Mouse (Mus musculus): ENCODE measurements around the gene Galns. TPM values are rescaled to one million over a fixed set of nuclear protein-coding genes. Genes with fewer than 3 reads are reported as not detected.
"Not testable (repeated sequence)": the region's sequence is repeated elsewhere in the genome, so short reads cannot be mapped to it uniquely, and the experiment has no call there.

Gene Galns
- polyA plus RNA-seq, 3 experiments from 2014 or later: 8.3 to 11.6 (median 10.6) TPM

DNA sequence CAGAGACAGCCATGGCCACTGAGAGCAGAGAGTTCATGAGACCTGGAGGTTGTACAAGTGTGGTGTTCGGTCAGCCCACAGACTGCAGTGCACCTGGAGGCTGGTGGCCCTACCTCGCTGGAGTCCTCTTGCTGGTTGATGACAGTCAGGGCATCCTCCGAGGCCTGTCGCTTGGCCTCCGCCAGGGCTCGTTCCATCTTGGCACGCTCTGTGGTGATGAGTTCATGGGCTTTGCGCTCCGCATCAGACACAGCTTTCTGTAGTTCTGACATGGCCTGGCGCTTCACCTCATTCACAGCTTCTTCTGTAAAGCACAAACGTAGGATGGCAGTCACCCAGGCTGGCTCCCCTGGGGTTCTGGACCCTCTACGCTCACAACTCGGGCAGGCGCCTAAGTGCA is 21.9 kb upstream of the Galns start:
- no peak for ATAC-seq

DNA sequence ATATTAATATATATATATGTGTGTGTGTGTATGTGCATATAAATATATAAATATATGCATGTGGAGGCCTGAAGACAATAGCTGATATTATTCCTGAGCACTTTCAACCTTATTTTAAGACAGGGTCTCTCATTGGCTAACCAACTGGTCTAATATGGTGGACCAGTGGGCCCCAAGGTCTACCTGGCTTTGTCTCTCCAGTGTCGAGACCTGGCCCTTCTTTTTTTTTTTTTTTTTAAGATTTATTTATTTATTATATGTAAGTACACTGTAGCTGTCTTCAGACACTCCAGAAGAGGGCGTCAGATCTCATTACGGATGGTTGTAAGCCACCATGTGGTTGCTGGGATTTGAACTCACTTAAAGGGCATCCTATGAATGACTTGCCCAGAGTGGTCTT is 20.9 kb upstream of the Galns start:
- ATAC-seq: not testable (repeated sequence)

DNA sequence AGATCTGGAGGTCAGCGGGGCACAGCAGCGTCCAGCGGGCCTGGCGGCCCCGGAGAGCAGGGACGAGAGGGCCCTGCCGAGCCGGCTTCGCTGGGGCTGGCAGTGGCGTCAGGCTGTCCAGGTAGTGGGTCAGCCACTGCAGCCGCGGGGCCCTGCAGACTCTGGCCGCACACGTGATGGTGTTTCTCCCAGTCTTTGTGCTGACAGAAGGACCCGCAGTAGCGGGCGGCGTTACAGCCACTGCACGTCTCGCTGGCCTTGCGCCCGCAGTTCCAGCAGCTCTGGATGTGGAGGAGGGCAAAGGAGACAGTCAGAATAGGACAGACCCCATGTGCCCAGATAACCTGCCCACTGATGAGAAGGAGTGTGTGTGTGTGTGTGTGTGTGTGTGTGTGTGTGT is 19.4 kb upstream of the Galns start:
- ATAC-seq: no peak

DNA sequence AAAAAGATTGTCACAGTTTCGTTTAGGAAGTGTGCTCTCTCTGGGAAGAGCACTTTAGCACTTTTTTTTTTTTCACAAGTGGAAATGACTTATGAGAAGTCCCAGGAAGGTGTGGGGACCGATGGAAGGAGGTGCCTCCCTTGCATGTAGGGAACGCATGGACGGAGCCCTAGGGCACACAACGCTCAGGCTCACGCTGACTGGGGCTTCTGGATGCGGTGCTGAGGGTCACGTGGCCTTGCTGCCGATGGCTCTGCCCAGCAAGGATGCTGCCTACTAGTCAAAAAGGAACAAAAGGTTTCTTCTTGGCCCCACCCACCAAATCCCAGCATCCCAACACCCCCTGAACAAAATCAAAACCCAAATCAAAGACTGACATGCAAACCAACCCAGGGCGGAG is 18.1 kb upstream of the Galns start:
- no peak for ATAC-seq

DNA sequence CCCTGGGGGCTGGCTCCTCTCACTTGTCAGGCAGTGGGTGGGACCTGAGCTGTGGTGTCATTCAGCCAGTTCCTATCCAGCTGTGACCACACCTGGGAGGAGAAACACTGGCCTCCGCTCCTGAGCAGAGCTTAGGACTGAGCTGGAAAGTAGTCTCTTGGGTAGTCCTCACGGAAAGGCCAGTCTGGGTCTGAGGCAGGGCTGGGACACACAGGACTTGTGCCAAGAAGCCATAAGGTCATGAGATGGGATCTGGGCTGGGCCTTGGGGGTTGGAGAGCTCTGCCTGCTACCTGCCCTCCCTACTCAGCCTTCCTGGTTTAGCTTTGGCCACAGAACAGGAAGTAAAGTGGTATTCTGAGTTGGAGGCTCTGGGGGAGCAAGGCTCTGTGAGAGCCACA is 15.6 kb upstream of the Galns start:
- ATAC-seq: no peak

DNA sequence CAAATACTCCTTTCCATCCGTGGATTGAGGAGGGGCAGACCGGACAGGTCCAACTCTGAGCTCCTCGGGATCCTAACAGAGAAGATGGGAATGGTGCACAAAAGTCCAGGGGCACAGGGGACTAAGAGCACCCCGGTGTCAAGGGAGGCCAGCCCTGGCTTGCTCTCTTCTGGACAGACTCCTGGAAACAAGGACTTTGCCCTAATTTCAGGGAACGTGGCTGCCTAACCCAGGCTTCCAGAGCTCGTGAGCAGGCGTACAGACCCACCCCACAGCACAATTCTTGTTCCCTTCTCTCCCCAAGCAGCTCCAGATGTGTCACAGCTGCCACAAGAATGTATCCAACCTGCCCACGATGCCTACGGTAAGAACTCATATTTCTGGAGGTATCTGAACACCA is 14.5 kb upstream of the Galns start:
- no peak for ATAC-seq

DNA sequence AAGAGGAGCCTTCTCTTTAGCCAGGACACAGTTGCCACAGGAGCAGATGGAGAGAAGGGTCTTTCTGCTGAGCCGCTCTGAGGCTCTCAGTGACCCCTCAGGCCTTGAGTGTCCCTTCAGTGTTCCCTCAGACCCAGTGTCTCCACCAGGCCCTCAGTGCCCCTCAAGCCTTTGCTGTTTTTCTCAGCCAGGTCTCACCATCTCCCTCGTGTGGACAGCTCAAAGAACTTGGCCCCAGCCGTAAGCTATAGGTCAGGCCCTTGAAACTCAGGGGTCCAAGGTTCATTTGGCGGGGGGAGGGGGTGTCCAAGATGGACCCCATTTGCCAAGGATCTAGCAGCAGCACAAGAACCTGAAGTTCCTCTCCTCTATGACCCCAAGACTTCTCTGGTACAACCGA is 13.4 kb upstream of the Galns start:
- ATAC-seq: no peak

DNA sequence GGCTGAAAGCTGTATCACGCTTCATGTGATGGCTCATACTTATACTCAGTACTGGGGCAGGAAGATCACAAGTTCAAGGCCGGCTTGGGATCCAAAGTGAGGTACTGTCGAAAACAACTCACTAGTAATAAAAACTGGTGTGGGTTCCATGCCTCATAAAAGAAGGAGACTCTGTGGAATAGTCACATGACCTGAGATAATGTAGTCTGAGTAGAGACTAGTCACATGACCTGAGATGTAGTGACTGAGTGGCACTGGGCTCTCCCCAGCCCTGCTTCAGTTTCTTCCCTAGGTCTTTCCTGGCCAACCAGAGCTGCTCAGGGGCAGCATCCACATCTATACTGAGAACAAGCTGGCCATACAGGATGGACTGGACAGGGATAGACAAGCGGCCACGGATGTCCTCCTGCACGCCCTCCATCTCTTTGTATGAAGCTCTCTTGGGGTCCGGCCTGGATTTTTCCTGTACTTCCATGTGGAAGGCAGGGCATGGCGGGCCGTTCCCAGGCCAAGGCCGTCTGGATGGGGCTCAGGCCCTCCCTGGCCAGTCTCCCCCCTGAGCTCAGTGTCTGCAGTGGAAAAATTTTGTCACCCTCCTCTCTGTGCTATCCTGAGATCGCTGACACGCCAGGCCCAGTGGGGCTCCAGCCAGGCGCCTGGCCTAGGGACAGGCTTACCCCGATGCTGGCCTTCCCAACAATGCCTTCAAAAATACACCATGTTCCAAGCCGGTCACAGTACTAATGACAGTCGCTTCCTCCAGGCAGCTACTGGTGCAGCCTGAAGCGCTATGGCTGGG is 12.8 kb upstream of the Galns start:
- no peak for ATAC-seq

DNA sequence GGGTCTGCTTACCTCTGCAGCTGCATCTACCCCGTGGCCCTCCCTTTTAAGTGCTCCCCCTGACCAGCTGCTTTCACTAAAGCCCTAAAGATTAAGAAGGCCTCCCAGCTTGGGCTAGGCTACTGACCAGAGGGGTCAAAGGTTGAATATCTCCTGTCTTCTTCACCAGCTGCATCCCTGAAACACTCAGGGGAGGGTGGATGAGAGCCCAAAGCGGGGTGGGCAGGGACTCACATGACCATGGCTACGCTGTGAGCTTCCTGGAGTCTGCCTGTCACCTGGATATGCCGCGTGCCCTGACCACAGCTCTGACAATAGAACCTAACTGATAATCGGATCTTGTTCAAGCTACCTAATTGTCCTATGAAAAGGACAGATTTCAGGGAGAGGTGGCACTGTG is 11.5 kb upstream of the Galns start, which contains the start of gene Pabpn1l:
Gene Pabpn1l, minus strand, starts transcription at position 13 of the 400 bp plus-strand sequence.
- no peak for ATAC-seq

DNA sequence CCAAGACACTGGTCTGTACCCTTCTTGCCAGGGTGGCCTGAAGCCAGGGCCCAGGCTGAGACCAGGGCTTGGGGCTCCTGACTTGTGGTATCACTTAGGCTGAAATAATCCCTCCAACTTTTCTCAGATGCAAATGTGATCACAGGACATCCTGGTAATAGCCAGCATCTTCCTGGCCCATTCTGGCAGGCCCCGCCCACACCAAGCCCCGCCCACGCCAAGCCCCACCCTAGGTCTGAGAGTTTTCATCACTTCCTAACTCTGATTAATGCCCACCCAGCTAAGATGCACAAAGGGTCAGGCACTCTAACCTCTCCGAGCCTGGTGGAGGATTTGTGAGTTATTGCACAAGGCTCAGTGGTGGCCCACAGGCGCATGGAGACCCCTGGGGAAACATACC is 9.2 kb upstream of the Galns start:
- ATAC-seq: no peak

DNA sequence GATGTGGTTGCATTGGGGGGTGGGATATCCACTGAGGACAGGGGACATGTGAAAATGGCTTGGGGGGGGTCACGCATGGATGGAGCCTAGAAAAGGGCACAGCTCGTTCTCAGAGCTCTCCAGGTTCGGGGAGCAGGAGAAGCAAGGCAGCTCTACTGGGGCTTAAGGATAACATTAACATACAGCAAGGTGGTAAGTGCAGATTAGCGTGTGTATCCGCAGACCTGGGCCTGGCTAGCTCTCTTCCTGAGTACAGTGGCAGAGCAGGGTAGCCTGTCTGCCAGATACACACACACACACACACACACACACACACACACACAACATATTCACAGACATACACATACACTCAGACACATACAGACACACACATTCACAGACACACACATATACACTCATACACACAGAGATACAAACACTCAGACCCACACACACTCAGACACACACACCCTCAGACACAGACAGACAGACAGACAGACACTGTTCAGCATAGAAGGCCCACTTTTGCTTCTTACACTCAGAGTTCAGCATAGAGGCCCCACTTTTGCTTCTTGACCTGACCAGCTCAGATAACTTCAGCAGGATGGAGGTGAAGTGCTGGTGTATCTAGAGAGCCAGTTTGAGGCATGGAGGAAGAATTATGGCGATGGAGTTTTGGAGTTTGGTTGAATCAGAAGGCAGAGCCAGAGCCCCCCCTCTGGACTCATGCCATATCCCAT is 7.6 kb upstream of the Galns start:
- ATAC-seq: no peak

DNA sequence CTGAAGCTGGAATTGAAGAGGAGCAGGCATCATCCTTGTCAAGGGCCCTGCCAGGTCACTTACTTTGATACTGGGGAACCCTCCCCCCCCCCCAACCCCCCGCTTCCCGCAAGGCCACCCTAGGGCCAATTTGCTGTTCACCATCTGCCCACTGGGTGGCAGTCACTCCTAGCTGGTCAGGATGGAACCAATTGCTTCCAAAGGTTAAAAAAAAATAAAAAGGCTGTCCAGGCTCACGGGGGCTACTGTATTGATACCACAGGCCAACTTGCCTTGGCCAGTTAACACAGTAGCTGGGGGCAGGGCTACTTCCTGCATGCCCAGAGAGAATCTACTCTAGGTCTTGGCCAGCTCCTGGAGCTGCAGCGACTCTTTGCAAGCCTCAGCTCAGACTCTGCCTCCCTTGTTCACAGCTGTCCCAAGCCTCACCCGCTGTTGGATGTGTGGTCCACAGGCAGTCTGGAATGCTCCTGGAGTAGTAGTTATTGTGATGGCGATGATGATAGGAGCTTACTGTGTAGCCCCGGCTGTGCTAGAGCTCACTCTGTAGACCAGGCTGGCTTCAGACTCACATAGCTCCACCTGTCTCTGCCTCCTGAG is 6.8 kb upstream of the Galns start:
- peak; percentile 58 for ATAC-seq

DNA sequence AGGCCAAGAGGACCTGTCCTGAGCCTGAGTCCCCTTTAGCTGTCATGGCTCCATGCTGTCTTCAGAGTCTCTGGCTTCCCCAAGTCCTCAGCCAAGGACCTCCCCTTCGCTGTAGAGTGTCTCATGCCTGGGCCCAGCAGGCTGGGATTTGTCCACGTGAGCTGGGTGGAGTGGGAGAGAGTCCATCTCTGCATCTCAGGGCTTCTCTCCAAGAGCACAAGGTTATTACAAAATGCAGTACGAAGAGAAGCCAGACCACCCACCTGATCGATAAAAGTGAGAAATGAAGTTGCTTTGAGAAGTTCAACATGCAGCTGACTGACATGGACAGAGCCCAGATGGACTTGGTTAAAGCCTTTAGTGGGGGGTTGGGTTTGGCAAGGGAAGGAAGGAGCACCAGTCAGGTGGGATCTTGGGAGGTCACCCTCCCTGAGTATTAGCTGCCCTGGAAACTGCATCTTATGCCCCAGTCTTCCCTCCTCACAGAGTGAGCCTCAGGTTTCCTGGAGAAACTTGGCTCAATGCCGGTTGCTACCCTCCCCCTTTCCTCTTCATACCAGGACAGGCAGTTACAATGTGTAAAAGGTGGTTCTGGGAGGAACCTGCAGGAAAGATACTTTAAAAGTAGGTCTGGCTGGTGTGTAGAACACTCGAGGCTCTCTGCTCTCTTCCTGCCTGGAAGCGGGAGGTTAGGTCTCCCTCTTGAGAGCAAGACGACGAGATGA is 5.1 kb upstream of the Galns start:
- ATAC-seq: no peak

DNA sequence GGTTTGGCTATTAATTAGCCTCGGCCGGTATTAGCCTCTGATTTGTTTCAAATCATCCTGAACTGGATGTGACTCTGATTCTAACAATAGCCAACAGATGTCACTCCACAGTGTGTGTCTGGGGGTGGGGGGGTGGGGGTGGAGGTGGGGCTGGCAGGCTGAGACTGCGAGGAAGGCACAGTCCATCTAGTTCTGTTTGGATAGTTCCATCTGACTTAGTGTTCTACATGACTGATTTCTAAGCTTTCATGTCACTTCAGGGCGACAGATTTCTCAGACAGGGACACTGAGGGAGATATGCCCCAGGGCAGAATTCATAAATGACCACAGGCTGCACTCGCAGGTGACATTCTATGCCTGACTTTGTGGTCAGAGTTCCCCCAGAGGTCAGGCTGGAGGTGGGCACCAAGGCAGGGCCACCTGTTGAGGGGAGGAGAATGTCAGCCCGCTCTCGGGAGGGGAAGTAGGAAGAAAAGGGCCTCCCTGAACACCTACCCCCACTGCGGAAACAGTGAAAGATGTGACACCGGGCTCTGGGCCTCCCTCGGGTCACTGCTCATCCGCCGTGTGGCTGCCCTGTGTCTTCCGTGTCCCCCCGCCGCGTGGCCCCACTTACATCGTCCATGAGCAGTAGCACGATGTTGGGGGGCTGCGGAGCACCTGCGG is 518 bp downstream of the Galns start:
- peak; percentile 26 for ATAC-seq

DNA sequence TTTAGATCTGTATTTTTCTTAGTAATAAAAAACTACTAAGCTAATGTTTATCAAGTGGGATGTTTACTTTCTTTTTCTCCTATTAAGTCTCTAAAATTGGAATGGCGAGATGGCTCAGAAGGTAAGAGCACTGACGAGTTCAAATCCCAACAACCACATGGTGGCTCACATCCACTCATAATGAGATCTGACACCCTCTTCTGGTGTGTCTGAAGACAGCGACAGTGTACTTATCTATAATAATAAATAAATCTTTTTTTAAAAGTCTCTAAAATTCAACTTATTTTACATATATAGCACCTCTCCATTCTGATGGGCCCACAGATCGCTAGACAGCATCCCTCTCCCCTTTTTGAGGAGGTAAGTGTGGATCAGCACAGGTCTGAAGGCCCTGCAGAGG is 1.1 kb downstream of the Galns start:
- ATAC-seq: no peak

DNA sequence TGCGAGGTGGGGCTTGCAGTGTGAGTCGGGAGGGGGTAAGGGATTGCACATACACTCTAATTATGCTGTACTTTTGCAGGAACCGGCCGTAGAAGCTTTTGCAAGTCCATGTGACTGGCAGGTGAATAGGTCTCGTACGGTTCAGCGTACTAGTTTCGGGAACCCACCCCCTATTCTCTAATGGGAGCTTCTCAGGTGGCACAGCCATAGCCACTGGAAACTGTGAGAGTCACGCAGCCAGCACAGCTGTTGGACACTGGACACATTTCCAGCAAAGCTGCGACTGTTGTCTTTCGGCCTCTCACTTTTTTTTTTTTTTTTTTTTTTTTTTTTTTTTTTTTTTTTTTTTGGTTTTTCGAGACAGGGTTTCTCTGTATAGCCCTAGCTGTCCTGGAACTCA is 4.5 kb downstream of the Galns start:
- ATAC-seq: no peak

DNA sequence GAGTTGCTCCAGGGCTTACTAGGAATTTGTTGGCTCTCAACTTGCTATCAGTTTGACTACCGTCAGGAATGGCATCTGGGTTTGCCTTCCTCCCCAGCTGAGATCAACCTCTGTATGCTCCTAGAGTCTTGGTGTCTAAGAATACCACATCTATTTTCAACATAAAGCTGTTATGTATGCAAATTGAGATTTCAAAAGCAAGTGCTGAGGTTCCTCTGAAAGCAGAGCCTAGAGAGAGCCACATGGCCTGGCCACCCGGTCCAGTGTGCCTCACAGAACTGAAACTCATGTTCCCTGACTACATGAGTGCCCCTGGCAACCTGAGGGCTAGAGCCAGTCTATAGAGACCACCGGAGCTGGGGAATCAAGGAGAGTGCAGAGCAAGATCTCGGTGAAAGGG is 5.9 kb downstream of the Galns start:
- ATAC-seq: no peak

DNA sequence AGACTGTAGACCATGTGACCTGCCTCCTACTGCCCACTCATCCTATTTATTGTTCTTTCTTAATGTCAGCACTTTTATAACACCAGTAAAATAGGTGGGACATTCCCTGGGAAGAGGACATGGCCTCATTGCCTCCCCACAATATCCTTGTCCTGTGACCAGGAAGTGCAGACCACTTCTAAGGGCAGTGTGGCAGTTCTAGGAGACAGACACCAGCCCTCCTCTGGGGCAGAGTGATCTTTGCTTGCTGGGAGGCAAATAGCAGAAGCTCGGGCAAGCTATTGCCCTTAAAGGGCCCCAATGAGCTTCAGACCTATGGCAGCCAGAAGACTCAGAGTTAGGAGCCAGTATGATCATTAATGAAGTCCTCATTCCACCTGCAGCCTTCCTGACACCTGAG is 6.6 kb downstream of the Galns start:
- no peak for ATAC-seq

DNA sequence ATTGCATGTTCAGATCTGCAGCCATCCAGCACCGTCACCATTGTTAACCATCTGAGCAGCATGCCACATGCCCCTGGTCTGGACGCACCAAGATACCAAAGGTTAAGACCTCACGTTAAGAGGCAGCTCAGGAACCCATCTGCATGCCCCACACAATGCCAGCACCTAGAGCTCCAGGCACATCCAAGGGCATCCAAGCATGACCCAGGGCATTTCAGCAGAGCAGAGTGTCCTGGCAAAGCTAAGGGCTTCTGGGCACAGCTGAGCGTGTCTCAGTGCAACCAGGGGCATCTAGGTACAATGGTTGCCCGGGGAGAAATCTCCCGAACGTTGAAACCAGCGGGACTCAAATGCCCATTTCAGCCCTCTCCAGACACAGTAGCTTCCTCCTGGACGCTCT is 10.6 kb downstream of the Galns start:
- ATAC-seq: no peak

DNA sequence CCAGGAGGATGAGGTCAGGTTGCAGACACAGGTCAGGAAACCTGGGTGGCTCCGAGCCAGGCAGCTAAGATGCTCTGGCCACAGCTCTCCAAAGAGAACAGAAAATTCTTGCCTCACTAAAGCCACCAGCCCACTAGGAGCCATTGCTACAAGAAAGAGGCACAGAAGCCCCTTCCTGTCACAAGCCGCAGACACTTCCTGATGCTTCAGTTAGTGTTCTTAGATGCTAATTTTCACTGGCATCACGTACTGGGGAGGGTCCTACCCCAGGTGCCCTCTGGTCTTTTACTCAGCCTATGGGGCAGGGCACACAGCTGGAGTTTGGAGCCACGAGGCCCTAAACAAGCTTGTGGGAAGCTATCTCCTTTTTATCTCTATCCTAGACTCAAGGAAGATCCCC is 15.2 kb downstream of the Galns start:
- ATAC-seq: no peak

DNA sequence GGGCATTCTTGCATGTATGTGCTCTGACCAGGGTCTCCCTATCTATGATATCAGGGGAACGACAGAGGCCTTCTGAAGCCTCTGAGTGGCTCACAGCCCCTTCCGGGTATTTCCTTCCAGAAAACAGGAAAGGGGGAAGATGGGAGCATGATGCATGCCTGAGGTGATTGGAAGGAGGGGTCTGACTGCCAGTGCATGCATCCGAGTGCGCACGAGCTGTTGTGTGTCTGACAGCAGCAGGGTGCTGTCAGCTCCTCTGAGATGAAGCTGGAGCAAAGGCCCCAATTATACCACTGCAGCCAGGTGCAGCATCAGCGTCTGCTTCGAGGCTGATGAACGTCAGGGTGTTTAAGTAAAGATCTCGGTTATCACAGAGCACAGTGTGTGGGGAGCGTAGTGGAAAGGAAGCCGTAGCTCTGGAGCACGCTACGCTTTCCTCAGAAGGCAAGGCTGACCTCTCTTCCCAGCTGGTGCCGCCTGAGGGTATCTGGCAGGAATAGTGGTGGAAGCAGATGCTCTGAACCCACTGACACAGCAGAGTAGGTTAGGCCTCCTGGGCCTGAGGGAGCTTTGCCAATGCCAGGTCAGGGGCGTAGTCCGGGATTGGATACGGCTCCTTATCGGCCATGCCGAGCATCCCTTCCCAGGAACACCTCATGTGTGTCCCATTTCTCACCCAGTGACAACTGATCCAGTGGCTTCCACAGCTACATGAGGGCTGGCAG is 17.3 kb downstream of the Galns start:
- no peak for ATAC-seq

DNA sequence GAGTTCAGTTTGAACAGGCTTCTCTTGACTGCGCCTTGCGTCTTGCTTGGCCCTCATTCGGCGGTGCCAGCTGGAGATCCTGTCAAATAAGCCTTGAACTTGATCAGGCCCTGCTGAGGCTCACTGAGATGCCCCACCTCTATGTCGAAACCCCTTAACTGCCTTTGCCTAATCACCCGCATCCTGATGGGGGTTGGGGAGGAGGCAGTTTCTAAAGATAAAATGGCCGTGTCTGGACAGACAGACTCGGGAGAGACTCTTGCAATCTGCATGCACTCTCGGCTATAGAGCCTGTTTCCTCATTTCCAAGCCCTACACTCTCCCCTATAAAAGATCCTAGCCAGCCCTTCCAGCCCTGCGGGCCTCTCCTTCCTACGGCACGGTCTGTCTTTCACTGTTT is 18.0 kb downstream of the Galns start:
- no peak for ATAC-seq

Measured in inflammation-experienced regulatory T-cells, adult 6 months (primary cell).